Mouse (Mus musculus): ENCODE data around the gene Stx3. TPM values are rescaled to one million over a fixed set of nuclear protein-coding genes. Genes with fewer than 3 reads are reported as not detected.

The Stx3 gene
- total and polyA plus RNA-seq, 2 experiments from 2014 or later = 28.8 to 37.8 TPM

GRCm38 (mm10) chr19:11807251-11807650 is 12.0 kb downstream of the Stx3 start:
- Histone ChIP-seq H3K9ac (replicated peaks; ENCODE audit: low read length, poor library complexity, severe bottlenecking) (no peak overlapping the region), H3K4me1 (ENCODE audit: insufficient read depth, low read length) (peaks cover 7% of the 10 kb centered on the region; the same call in 1 of the 2 replicates), H3K36me3 (ENCODE audit: insufficient read depth, low read length) (0 out of 2 replicates have a peak, but pooled peaks cover 2% of the 10 kb centered on the region), H3K4me2 (ENCODE audit: low read depth, low read length, poor library complexity, severe bottlenecking) (no peak overlapping the region), H3K27ac (ENCODE audit: low read depth, low read length) (no peak overlapping the region), H3K4me3 (ENCODE audit: low read depth, low read length) (no peak overlapping the region), H3K9me3 (ENCODE audit: low read length) (no peaks in the 10 kb centered on the region), H3K27me3 (ENCODE audit: insufficient read depth, low read length) (no peaks in the 10 kb centered on the region)
- TF ChIP-seq CTCF (IDR thresholded peaks at IDR 0.05) = no peak
- DNase-seq (ENCODE audit: low spot score) (no peak), ATAC-seq (ENCODE audit: low FRiP score) (no peak)
- WGBS = 68% methylated on average over 2 of the region's 2 CpGs

- no peak for TF ChIP-seq CTCF (IDR thresholded peaks at IDR 0.05)
These were observed 14.8 kb downstream of the Stx3 start for GRCm38 (mm10) chr19:11804423-11804822.

GRCm38 (mm10) chr19:11800531-11801315 is 18.5 kb downstream of the Stx3 start:
- WGBS = 76% methylated on average over 8 of the region's 8 CpGs
- Histone ChIP-seq H3K4me3 (ENCODE audit: low read depth, low read length) (no peak overlapping the region), H3K36me3 (ENCODE audit: insufficient read depth, low read length) (0 out of 2 replicates have a peak, but pooled peaks cover 4% of the 10 kb centered on the region), H3K27me3 (ENCODE audit: insufficient read depth, low read length) (no peaks in the 10 kb centered on the region), H3K9ac (replicated peaks; ENCODE audit: low read length, poor library complexity, severe bottlenecking) (no peak overlapping the region), H3K27ac (ENCODE audit: low read depth, low read length) (no peak overlapping the region), H3K4me2 (ENCODE audit: low read depth, low read length, poor library complexity, severe bottlenecking) (no peak overlapping the region), H3K9me3 (ENCODE audit: low read length) (no peaks in the 10 kb centered on the region), H3K4me1 (ENCODE audit: insufficient read depth, low read length) (no peaks in the 10 kb centered on the region)
- DNase-seq (ENCODE audit: low spot score) (no peak), ATAC-seq (ENCODE audit: low FRiP score) (no peak)
- TF ChIP-seq CTCF (IDR thresholded peaks at IDR 0.05) = 0 out of 2 replicates have a peak, but pooled peaks have one; percentile 16

More at GRCm38 (mm10) chr19:11804423-11804822, 14.8 kb downstream of the Stx3 start:
- no peaks in the 10 kb centered on the region for H3K4me1 ChIP-seq (ENCODE audit: insufficient read depth, low read length)
- no peak overlapping the region for H3K4me2 ChIP-seq (ENCODE audit: low read depth, low read length, poor library complexity, severe bottlenecking)
- H3K9me3 ChIP-seq (ENCODE audit: low read length) = no peaks in the 10 kb centered on the region
- no peak overlapping the region for H3K4me3 ChIP-seq (ENCODE audit: low read depth, low read length)
- WGBS = 83% methylated on average over 1 of the region's 1 CpGs
- H3K36me3 ChIP-seq (ENCODE audit: insufficient read depth, low read length) = 0 out of 2 replicates have a peak, but pooled peaks cover 4% of the 10 kb centered on the region
- no peak overlapping the region for H3K27ac ChIP-seq (ENCODE audit: low read depth, low read length)
- DNase-seq (ENCODE audit: low spot score) = no peak
- H3K27me3 ChIP-seq (ENCODE audit: insufficient read depth, low read length) = no peaks in the 10 kb centered on the region
- ATAC-seq (ENCODE audit: low FRiP score) = no peak
- H3K9ac ChIP-seq (replicated peaks; ENCODE audit: low read length, poor library complexity, severe bottlenecking) = no peak overlapping the region

GRCm38 (mm10) chr19:11794447-11794846 is 24.8 kb downstream of the Stx3 start:
- DNase-seq (ENCODE audit: low spot score) = no peak
- 87% methylated on average over 6 of the region's 6 CpGs for WGBS
- Histone ChIP-seq H3K9me3 (ENCODE audit: low read length) (no peaks in the 10 kb centered on the region), H3K9ac (replicated peaks; ENCODE audit: low read length, poor library complexity, severe bottlenecking) (no peak overlapping the region), H3K4me1 (ENCODE audit: insufficient read depth, low read length) (no peaks in the 10 kb centered on the region), H3K4me2 (ENCODE audit: low read depth, low read length, poor library complexity, severe bottlenecking) (no peak overlapping the region), H3K4me3 (ENCODE audit: low read depth, low read length) (no peak overlapping the region), H3K27me3 (ENCODE audit: insufficient read depth, low read length) (no peaks in the 10 kb centered on the region), H3K27ac (ENCODE audit: low read depth, low read length) (no peak overlapping the region), H3K36me3 (ENCODE audit: insufficient read depth, low read length) (peaks cover 8% of the 10 kb centered on the region; the same call in 1 of the 2 replicates)
- no peak for ATAC-seq (ENCODE audit: low FRiP score)
- TF ChIP-seq CTCF (IDR thresholded peaks at IDR 0.05) = no peak

GRCm38 (mm10) chr19:11793741-11794359 is 25.4 kb downstream of the Stx3 start:
- DNase-seq (ENCODE audit: low spot score) (no peak), ATAC-seq (ENCODE audit: low FRiP score) (no peak)
- H3K9me3 ChIP-seq (ENCODE audit: low read length) = no peaks in the 10 kb centered on the region
- no peaks in the 10 kb centered on the region for H3K4me1 ChIP-seq (ENCODE audit: insufficient read depth, low read length)
- H3K4me3 ChIP-seq (ENCODE audit: low read depth, low read length) = no peak overlapping the region
- H3K36me3 ChIP-seq (ENCODE audit: insufficient read depth, low read length) = peaks cover 14% of the 10 kb centered on the region
- WGBS = 84% methylated on average over 2 of the region's 2 CpGs
- H3K27ac ChIP-seq (ENCODE audit: low read depth, low read length) = no peak overlapping the region
- H3K9ac ChIP-seq (replicated peaks; ENCODE audit: low read length, poor library complexity, severe bottlenecking) = no peak overlapping the region
- no peaks in the 10 kb centered on the region for H3K27me3 ChIP-seq (ENCODE audit: insufficient read depth, low read length)
- no peak overlapping the region for H3K4me2 ChIP-seq (ENCODE audit: low read depth, low read length, poor library complexity, severe bottlenecking)
- no peak for TF ChIP-seq CTCF (IDR thresholded peaks at IDR 0.05)

GRCm38 (mm10) chr19:11791825-11792224 is 27.4 kb downstream of the Stx3 start:
- Histone ChIP-seq H3K4me2 (ENCODE audit: low read depth, low read length, poor library complexity, severe bottlenecking) (no peak overlapping the region), H3K9me3 (ENCODE audit: low read length) (no peaks in the 10 kb centered on the region), H3K36me3 (ENCODE audit: insufficient read depth, low read length) (peaks cover 19% of the 10 kb centered on the region), H3K27ac (ENCODE audit: low read depth, low read length) (no peak overlapping the region), H3K4me1 (ENCODE audit: insufficient read depth, low read length) (no peaks in the 10 kb centered on the region), H3K27me3 (ENCODE audit: insufficient read depth, low read length) (no peaks in the 10 kb centered on the region), H3K4me3 (ENCODE audit: low read depth, low read length) (no peak overlapping the region), H3K9ac (replicated peaks; ENCODE audit: low read length, poor library complexity, severe bottlenecking) (no peak overlapping the region)
- TF ChIP-seq CTCF (IDR thresholded peaks at IDR 0.05) = no peak
- ATAC-seq (ENCODE audit: low FRiP score) (no peak), DNase-seq (ENCODE audit: low spot score) (no peak)
- 73% methylated on average over 5 of the region's 5 CpGs for WGBS

All from midbrain, postnatal 0 days (tissue).